Mouse (Mus musculus): ENCODE results near the gene Map7.

The Map7 gene

DNA sequence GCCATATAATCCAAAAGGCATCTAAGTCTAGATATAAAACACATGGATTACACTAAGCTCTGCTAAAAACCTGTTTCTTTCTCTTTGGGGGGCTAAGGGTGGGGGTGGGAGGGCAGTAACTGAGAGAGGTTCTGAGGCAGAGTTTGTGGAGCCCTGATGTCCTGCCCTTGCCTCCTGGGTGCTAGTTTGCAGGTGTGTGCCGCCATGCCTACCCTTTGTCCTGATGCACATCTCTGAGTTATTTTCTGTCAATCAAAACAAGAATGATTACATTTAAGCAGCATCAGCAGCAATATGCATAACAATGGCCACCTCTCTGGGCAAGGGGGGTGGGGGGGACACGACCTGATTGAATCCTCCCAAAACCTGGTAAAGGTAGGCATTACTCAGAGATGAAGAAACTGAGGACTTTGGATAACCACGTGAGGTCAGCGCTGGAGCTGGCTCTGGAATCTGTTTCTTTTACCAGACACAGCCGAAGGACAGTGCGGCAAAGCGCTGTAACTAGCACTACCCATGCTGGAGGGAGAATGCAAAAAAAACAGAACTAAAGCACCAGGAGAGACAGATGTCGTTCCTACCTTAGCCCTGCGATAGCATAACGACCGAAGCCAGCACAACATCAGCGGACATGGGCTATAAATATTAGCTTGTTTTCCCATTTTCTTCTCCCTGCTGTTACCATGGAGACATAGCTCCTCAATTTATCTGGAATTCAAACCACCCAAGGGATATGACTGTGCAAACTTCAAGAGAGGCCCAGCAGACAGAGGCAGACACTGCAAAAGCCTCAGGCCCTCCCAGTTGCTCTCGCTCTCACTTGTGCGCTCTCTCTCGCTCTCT lies 137.9 kb downstream of the Map7 start:
- no peak for DNase-seq (ENCODE audit: low spot score)

DNA sequence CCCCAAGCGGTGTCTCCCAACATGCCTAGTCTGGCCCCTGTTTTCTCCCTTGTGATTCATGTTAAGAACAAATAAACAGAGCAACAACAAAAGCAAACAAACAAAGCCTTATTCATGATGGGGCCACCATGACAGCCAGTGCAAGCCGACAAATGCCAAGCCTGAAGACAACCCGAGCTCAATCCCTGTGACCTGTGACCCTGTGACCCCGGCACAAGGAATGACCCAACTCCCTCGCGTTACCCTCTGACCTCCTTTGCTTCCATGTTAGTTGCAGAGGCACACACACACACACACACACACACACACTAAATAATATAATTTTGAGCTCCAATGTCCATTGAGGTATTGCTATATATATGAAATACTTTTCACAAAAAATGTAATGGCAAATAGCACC lies 139.1 kb downstream of the Map7 start:
- DNase-seq (ENCODE audit: low spot score) = no peak

DNA sequence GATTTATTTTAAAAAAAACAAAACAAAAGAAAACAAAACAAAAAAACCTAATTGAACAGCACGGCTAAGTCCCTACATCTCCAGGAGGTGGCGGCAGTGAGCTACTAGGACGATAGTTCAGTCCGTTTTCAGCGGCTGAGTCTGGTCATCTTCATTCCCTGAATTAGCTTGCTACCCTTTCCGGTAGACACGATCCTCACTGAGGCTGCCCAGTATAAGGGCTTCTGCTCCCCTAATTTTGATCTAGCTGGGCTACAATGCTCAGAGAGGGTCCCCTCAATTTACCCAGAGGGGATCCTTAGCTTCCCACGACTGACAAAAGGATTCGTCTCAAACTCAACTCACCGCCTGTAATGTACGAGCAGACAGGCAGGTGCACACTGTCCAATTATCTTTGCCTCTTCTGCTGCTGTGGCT lies 142.2 kb downstream of the Map7 start:
- peak; percentile 52 for DNase-seq (ENCODE audit: low spot score)

DNA sequence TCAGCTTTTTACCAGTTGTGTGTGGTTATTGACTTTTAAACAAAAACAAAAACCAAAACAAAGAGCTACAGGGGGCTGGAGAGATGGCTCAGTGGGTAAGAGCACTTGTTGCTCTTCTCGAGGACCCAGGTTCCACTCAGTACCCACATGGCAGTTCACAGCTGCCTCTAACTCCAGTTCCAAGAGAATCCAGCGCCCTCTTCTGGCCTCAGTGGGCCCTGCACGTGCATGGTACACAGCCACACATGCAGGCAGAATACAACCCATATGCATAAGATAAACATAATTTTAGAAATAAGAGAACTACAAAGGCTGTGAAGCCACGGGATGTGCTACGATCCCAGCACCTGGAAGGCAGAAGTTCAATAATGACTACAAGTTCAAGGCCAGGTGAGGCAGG lies 147.7 kb downstream of the Map7 start:
- peak; percentile 15 for DNase-seq (ENCODE audit: low spot score)

DNA sequence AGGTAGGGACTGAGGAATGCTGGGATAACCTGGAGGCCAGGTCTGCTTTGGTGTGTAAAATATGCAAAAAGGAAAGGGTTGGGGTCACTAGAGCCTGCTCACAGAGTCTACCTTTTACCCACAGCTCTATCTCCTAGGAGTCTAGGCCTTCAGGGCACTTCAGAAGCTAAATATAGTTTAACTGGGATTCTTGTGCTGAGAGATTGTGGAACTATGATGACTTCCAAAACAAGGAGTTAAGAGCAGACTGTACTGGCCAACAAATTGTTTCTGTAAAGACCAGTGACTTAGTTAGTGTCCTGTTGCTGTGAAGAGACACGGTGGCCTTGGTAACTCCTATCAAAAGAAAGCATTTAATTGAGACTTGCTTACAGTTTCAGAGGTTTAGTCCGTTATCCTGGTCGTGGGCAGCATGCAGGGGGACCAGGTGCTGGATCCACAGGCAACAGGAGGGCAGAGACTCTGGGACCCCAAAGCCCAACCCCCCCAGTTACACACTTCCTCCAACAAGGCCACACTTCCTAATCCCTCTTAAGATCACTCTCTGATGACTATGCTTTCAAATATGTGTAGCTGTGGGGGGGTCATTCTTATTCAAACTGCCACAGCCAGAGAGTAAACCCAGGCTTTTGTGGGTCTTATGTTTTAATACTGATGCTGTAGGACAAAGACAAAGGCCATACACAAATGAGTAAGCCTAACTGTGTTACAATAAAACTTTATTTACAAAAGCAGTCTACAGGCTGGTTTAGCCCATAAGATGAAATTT lies 150.1 kb downstream of the Map7 start:
- no peak for DNase-seq (ENCODE audit: low spot score)

DNA sequence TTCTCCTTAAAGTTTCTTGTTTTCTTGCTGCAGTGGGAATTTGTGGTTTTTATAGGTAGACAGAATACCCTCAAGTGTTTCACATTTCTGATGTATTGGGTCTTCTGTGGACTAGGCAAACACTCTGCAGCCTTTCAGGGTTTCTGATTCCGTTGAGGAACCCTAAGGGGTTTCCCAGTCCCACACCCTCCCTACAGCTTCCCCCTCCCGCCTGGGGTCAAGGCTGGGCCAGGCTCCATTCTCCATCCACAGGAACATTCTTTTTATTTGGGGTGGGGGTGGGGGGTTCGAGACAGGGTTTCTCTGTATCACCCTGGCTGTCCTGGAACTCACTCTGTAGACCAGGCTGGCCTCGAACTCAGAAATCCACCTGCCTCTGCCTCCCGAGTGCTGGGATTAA lies 150.8 kb downstream of the Map7 start:
- DNase-seq (ENCODE audit: low spot score) = no peak

DNA sequence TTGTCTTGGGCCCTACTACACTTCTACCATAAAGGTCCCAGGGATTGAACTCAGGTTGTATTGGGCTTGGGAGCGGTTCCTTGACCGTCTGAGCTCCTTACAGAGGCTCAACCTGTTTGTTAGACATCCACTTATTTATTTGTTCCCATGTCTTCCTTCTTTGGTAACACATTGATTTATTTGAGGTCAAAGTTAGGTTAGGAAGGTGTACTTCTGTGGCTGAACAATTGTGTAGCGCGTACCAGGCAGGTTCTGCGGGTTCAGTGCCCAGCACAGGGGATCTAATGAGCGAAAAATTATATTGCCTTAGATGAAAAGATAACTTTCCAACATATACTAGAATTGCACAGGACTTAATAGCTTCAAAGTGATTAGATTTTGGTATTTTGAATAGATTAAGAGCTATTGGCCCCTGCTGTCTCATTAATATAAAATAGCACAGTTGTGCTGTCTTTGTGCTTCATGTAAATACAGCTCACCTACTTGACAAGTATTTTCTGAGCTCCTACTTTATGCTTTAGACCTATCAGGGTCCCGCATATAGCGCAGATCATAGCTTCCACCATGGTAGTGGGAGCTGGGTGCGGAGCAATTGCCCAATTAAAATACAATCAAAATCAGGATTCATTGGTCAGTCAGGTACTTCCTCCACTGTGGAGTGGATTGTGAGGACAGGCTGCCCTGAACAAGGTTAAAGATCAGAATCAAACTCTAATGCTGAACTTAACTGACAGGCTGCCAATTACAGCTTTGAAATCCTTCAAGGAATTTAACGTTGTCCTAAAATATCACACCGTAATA lies 162.9 kb downstream of the Map7 start:
- no peak for DNase-seq (ENCODE audit: low spot score)

DNA sequence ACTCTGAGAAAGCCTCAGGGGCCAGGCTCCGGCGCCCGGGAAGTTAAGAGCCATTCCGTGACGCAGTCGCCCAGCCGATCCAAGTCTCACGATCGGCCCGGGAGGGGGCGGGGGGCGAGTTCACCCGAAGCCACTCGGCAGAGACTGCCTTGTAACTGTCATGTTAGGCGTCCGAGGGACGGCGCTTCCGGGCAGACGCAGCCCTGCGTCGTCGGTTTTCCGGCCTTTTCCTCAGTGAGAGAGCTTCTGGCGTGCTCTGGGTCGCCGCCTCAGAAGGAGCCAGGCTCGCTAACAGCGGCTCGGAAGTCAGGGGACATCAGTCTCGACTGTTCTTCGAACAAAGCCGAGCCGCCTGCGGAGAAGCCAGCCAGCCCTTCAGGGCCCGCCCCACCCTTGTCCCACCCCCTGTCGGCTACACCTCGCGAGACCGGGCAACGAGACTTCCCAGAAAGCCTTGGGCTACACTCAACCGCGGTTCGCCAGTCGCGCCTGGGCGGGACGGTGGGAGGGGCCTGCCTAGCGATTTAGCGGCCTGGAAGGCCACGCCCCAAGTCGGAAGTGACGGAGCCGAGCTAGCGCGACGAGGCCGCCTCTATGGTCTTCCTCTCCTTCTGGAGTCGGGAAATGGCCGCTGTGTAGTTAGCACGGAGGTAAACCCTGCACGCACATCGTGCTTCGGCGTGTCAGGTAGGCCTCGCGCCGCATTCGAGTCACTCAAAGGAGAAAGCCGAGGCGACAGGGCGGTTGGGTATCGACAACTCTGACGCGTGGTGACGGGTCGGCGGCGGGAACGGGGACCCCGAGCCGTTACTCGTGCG lies 163.9 kb downstream of the Map7 start, which contains the start of gene Bclaf1:
TSS of gene Bclaf1 (plus strand) at position 552 of the 818 bp plus-strand sequence.
- peak; percentile 99 for DNase-seq (ENCODE audit: low spot score)

DNA sequence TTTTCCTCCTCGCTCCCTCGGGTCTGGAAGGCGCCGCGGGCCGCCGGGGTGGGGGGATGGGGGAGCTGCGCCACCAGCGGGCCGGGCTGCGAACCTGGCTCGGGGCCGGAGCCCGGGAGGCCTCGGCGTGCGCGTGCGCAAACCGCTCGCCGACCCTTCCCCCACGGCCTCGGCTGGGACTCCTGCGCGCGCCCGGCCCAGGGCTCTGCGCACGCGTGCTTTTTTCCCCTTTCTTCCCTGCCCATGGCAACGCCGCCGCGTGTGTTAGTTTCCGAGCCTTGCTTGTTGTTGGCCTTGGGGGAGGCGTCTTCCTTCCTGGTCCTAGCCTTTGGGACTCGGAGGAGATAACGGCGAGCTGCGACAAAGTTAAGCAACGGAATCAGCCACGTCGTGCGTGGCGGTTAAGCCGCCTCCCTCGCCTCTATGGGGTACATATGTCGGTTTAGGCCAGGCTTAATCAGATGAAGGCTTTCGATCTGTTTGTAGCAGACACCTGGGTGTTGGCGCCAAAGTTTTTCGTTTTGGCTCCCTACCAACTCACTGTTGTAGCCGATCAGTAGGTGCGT lies 164.5 kb downstream of the Map7 start:
- DNase-seq (ENCODE audit: low spot score) = peak; percentile 77

DNA sequence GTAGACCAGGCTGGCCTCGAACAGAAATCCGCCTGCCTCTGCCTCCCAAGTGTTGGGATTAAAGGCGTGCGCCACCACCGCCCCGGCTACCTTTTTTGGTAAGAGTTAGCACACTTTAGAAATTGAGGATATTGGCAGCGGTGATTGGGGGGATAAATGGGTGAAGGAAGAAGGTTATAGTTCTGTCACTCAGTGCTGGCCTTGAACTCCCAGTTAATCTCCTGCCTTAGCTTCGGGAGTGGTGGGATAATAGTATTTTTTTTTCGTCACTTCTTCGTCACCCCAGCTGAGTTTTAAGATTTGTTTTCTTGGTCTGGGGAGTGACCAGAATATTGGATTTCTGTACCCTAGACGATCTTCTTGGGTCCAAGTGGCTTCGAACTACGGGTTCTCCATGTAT lies 165.2 kb downstream of the Map7 start:
- DNase-seq (ENCODE audit: low spot score) = no peak

DNA sequence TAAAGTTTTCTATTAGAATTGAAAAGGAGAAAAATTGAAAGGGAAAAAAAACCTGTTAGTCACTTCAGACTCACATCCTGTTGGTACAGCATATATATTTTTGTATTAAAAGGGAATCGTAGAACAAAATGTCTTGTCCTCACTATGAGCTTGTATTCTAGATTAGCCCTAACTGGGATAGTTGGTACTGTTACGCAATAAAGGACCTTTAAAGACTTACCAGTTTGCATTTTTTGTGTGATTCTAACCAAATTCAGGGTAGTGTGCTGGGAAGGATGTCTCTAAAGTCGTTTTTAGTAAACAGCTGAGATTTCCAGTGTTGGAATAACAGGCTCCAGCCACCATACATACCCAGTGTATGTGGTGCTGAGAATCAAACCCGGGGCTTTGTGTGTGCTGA lies 165.7 kb downstream of the Map7 start:
- no peak for DNase-seq (ENCODE audit: low spot score)

DNA sequence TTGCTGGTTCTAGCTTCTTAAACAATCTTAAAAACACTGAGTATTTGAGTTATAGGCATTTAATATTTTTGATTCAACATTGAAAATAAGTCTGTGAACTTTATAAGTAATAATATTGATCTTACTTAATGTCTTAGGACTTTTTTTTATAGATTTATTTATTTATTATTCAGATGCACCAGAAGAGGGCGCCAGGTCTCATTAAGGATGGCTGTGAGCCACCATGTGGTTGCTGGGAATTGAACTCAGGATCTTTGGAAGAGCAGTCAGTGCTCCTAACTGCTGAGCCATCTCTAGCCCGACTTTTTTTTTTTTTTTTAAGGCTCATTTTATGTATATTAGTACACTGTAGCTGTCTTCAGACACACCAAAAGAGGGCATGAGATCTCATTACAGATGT lies 166.5 kb downstream of the Map7 start:
- DNase-seq (ENCODE audit: low spot score) = no peak

DNA sequence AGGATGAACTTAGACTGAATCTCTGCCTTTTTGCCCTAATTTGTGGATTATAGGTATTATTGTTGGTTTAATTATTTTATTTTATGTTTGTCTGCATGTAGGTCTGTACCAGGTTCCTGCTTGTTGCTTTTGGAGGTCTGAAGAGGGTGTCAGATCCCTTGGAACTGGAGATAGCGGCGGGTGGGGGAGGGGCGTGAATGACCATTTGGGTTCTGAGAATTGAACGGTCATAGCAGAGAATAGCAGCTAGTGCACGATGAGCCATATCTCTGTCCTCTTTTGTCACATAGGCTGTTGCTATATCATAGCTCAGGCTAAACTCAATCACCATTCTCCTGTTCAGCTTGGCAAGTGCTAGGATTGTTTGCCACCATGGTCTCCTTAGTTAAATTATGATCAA lies 169.2 kb downstream of the Map7 start:
- no peak for DNase-seq (ENCODE audit: low spot score)

DNA sequence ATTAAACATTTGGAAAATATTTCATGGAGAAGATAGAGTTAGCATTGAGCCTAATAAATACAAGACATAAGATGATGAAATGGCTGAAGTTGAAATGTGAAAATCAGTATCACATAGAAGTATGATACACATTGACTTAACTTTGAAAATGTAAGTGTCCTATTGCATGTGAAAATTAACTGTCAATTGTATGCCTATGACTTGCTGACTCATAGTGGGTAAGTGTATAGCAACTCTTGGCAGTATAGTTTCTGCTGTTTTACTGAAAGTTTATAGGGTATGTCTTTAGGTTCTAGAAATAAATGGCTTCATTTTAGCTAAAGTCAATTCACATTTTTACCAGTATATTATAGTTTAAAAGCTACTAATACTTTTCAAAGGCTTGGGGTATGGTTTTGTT lies 178.0 kb downstream of the Map7 start:
- DNase-seq (ENCODE audit: low spot score) = no peak

Measured in spleen, adult 12 weeks (tissue).